8 mouse cellular contexts compared by ENCODE assay signal in genomic region chr5:120251697-120252401, GRCm38 (mm10).
DNase-seq lines count a peak whose midpoint lies in the region; ATAC-seq lines count a peak whose summit lies in the region.

No protein-coding gene starts in this region.

- 0 out of 2 replicates have a peak, but pooled peaks cover 5% of the 10 kb centered on the region for H3K4me1 ChIP-seq in kidney, embryonic 14.5 days (ENCODE audit: control insufficient read depth, insufficient read depth, low read length)
- peaks cover 17% of the 10 kb centered on the region for H3K4me1 ChIP-seq in forebrain, embryonic 10.5 days
- peaks cover 20% of the 10 kb centered on the region for H3K4me1 ChIP-seq in neural tube, embryonic 13.5 days (replicated peaks)

- intact Hi-C loops in left cerebral cortex, postnatal 36 days (cut with DNase I) = no loop called here
- intact Hi-C loops in gastrocnemius, postnatal 36 days (cut with DNase I) = no loop called here

- H3K27me3 ChIP-seq in kidney, embryonic 14.5 days (ENCODE audit: control insufficient read depth, insufficient read depth, low read length) = peaks cover 19% of the 10 kb centered on the region
- peaks cover 84% of the 10 kb centered on the region for H3K27me3 ChIP-seq in forebrain, embryonic 10.5 days (ENCODE audit: poor library complexity, severe bottlenecking)
- H3K27me3 ChIP-seq in neural tube, embryonic 13.5 days = peaks cover 36% of the 10 kb centered on the region

- DNase-seq in kidney, adult 18-20 months = no peak
- no peak for DNase-seq in forebrain, embryonic 10.5 days (ENCODE audit: extremely low spot score, low spot score)
- peak; percentile 34 to 54 for DNase-seq in left cerebral cortex, postnatal 36 days (ENCODE audit: low spot score in 2 of 2)
- no peak for DNase-seq in gastrocnemius, postnatal 36 days
- DNase-seq in urinary bladder, postnatal 14 days (ENCODE audit: low spot score) = no peak
- DNase-seq in adrenal gland, postnatal 10 days = no peak

- 0 out of 2 replicates have a peak, but pooled peaks have one; percentile 47 for ATAC-seq in kidney, embryonic 14.5 days (ENCODE audit: low FRiP score, low TSS enrichment)
- ATAC-seq in neural tube, embryonic 13.5 days (ENCODE audit: low read depth) = peak; percentile 88

- H3K9ac ChIP-seq in kidney, embryonic 14.5 days (ENCODE audit: low read depth, low read length) = no peak overlapping the region
- peak overlapping the region; percentile 41; the same call in 1 of the 2 replicates for H3K9ac ChIP-seq in neural tube, embryonic 13.5 days

- no peaks in the 10 kb centered on the region for H3K9me3 ChIP-seq in kidney, embryonic 14.5 days (ENCODE audit: control insufficient read depth, low read length)
- no peaks in the 10 kb centered on the region for H3K9me3 ChIP-seq in forebrain, embryonic 10.5 days
- no peaks in the 10 kb centered on the region for H3K9me3 ChIP-seq in neural tube, embryonic 13.5 days

- WGBS in kidney, embryonic 14.5 days = 8% methylated on average over 22 of the region's 22 CpGs
- 14% methylated on average over 22 of the region's 22 CpGs for WGBS in forebrain, embryonic 10.5 days
- WGBS in neural tube, embryonic 13.5 days = 7% methylated on average over 22 of the region's 22 CpGs

- peak overlapping the region; percentile 38 for H3K4me2 ChIP-seq in kidney, embryonic 14.5 days (replicated peaks; ENCODE audit: low read depth, low read length)
- H3K4me2 ChIP-seq in neural tube, embryonic 13.5 days = peak overlapping the region; percentile 39

- no peak overlapping the region for H3K27ac ChIP-seq in kidney, embryonic 14.5 days (ENCODE audit: low read depth, low read length)
- no peak overlapping the region for H3K27ac ChIP-seq in forebrain, embryonic 10.5 days
- peak overlapping the region; percentile 88 for H3K27ac ChIP-seq in neural tube, embryonic 13.5 days (replicated peaks)

- H3K4me3 ChIP-seq in kidney, embryonic 14.5 days (ENCODE audit: low read length) = peak overlapping the region; percentile 14; the same call in 1 of the 2 replicates
- peak overlapping the region; percentile 37 for H3K4me3 ChIP-seq in forebrain, embryonic 10.5 days
- H3K4me3 ChIP-seq in neural tube, embryonic 13.5 days = 0 out of 2 replicates have a peak overlapping the region, but pooled peaks have one; percentile 7

- H3K36me3 ChIP-seq in kidney, embryonic 14.5 days (ENCODE audit: control insufficient read depth, insufficient read depth, low read length) = no peaks in the 10 kb centered on the region
- H3K36me3 ChIP-seq in forebrain, embryonic 10.5 days (replicated peaks) = no peaks in the 10 kb centered on the region
- H3K36me3 ChIP-seq in neural tube, embryonic 13.5 days = no peaks in the 10 kb centered on the region

Comparison
In these comparisons a context has a peak if more than half of its experiments do, and no peak if none do; other contexts are left out.
1. DNase-seq: peak in left cerebral cortex, postnatal 36 days (2 of 2); none in kidney, adult 18-20 months (single experiment), forebrain, embryonic 10.5 days (single experiment), gastrocnemius, postnatal 36 days (0 of 2), urinary bladder, postnatal 14 days (single experiment) and adrenal gland, postnatal 10 days (single experiment).
2. Peak in every context shown above with its lines, with median percentiles within 50 percentile points of each other: H3K4me3 ChIP-seq.